Mouse (Mus musculus) right cerebral cortex, postnatal 14 days (tissue): Measurements from ENCODE around the gene Olfr228.
A peak's percentile ranks its signal among the peaks of the same experiment; 100 is the strongest.
"Not testable (repeated sequence)": the region's sequence is repeated elsewhere in the genome, so short reads cannot be mapped to it uniquely, and the experiment has no call there.

Experiments
- DNase-seq: peaks from one replicate; pipeline ENCODE4 v3.0.0; 2022

The Olfr228 gene

DNA sequence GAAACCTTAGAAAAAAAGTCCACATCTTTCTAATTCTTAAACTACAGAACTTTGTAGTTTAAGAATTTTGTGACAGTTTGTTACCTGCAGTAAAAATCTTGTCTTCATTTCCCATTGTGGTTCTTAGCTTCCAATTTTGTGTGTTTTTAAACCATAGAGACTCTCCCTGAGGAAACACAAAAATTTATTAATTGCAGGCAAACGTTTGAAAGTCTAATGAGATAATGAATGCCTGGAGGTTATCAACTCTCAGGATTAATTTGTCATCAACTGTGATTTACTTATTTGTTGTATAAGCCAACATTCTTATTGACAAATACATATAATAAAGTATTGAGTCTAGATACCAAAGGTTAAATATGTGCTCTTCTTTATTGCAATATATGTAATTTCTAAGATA is at the start of gene Olfr228:
TSS of gene Olfr228 (minus strand) at position 101 of the 400 bp plus-strand sequence.
- no peak for DNase-seq

DNA sequence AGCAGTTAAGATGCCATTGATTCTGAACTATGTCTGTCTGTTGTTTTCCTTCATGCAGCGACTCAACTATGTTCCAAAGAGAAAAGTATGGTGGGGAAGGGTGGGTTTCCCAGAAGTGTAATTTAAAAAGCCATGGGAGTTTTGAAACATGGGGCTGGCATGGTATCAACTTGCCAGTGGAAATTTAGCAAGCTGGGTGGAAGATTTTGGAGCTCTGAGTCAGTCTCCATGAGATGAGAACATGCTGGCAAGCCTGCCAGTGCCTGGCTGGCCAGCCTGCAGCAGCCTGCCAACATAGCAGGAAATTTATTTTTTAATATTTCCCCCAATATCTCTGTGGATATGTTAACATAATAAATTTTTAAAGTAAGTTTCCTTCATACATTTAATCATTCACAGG is 43.8 kb upstream of the Olfr228 start:
- peak; percentile 4 for DNase-seq

DNA sequence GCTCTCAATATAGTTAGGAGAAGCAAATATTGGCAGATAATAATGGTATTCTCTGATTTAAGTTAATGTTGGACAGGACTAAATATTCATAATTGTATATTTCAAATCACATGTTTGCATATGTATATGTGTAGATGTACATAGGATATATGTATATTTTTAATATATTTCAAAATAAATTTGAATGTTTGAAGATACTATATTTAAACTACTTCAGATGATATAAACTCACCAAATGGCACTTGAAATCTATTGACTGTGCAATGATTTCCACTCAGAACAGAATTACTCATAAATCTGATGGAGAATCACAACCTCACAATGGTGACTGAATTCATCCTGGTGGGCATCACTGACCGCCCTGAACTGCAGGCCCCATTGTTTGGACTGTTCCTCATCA is 21.0 kb upstream of the Olfr228 start, which contains the start of gene Olfr1076:
TSS of gene Olfr1076 (plus strand) at position 301 of the 400 bp plus-strand sequence.
- DNase-seq, result no peak

DNA sequence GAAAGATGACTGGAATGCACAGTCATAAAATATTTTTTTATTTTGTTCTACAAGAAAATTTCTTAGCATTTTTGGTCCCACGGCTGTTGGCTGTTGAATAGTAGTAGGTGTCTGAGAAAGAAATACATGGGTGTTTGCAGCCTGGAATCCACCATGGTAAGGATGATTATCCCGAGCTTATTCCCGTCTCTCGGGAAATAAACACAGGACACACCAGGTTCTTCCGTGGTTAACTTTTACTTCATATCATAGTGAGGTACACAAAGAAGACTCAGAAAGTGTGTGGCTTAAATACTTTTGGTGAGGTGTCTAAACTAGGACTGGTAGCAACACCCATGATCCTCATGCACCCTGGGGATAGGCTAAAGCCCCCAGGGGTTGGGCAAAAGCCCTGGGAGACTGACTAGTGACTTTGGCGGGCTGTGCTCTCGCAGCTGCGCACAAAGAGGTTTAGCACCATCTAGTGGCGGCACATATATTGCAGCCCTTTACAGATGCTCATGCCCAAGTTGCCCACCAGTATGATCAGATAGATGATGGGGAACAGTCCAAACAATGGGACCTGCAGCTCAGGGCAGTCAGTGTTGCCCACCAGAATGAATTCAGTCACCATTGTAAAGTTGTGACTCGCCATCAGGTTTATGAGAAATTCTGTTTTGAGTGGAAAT is 22.6 kb downstream of the Olfr228 start:
- DNase-seq, result peak; percentile 58

DNA sequence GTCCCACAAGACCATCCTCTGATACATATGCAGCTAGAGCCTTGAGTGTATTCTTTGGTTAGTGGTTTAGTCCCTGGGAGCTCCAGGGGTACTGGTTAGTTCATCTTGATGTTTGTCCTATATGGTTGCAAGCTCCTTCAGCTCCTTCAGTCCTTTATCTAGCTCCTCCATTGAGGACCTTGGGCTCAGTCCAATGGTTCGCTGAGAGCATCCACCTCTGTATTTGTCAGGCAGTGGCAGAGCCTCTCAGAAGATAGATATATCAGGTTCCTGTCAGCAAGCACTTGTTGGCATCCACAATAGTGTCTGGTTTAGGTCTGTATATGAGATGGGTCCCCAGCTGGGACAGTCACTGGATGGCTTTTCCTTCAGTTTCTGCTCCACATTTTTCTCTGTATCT is 26.8 kb downstream of the Olfr228 start:
- DNase-seq, result no peak

DNA sequence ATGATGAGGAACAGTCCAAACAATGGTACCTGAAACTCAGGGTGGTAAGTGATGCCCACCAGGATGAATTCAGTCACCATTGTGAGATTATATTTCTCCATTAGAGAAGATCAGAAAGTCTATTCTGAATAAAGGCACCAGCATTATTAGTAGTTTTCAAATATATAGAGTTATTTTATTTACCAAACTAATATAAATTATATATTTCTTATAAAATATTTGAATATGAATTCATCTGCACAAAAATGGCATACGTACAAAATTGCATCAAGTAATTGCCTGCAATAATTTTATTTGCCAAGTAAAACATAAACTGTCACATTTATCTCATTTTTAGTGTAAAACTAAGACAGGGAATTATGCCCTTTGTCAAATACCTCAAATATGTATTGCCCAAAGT is 31.0 kb downstream of the Olfr228 start, which contains the start of gene Olfr1066:
TSS of gene Olfr1066 (minus strand) at position 101 of the 400 bp plus-strand sequence.
- no peak for DNase-seq

DNA sequence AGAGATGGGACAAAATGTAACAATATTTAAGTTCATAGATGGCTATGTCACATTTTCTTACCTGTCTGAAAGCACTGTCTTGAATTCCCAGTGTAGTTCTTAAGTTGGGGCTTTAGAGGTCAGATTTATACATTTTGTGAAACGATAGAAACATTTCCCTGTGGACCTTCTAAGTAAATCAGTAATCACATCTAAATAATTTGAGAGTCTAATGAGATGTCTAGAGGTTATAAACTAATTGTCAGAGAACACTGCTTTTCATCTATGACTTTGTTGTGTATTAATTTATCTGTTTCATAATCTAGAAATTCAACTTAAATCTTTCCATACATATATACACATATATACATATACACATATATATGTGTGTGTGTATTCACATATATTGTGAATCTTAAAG is 36.7 kb downstream of the Olfr228 start, which contains the start of gene Olfr1065:
TSS of gene Olfr1065 (minus strand) at position 101 of the 400 bp plus-strand sequence.
- DNase-seq, result not testable (repeated sequence)

DNA sequence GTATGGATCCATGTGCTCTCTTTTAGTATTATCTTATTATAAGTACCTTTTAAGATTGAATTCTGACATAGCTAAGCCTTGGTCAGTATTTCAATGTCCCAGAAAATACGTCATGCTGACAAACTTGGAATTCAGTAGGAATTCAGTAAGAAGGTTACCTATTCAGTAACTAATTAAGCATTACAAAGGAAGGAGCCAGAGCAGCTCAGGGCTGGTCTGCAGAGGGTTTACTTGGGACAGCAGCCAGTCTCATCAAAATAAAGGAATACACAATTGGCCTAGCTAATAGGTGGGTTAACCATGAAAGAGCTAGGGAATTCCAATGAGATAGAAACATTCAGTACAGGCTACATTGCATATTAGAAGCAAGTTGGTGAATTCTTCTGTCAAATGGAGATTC is 45.1 kb downstream of the Olfr228 start:
- not testable (repeated sequence) for DNase-seq
